Mouse (Mus musculus): ENCODE measurements around the gene Adamtsl3. TPM values are rescaled to one million over a fixed set of nuclear protein-coding genes. Genes with fewer than 3 reads are reported as not detected.

The Adamtsl3 gene
- total RNA-seq, 2 experiments from 2014 or later, result 0.97 to 2.0 TPM

GRCm38 (mm10) chr7:82429447-82429846, 94.0 kb downstream of the Adamtsl3 start:
- Histone ChIP-seq H3K4me3 (no peak overlapping the region), H3K27ac (no peak overlapping the region)
- intact Hi-C loops (cut with DNase I), result no loop called here
- no peak for DNase-seq (ENCODE audit: extremely low spot score in 1 of 2, low spot score in 2 of 2)
- TF ChIP-seq CTCF (IDR thresholded peaks at IDR 0.05), result no peak

GRCm38 (mm10) chr7:82431572-82431971, 96.1 kb downstream of the Adamtsl3 start:
- H3K27ac ChIP-seq, result no peak overlapping the region
- no peak overlapping the region for H3K4me3 ChIP-seq
- DNase-seq (ENCODE audit: extremely low spot score in 1 of 2, low spot score in 2 of 2), result no peak
- TF ChIP-seq CTCF (IDR thresholded peaks at IDR 0.05), result no peak
- intact Hi-C loops (cut with DNase I), result no loop called here

GRCm38 (mm10) chr7:82433226-82433625, 97.7 kb downstream of the Adamtsl3 start:
- intact Hi-C loops (cut with DNase I), result no loop called here
- no peak overlapping the region for H3K27ac ChIP-seq
- H3K4me3 ChIP-seq, result no peak overlapping the region
- DNase-seq (ENCODE audit: extremely low spot score in 1 of 2, low spot score in 2 of 2), result no peak
- no peak for TF ChIP-seq CTCF (IDR thresholded peaks at IDR 0.05)

GRCm38 (mm10) chr7:82458376-82458775, 122.9 kb downstream of the Adamtsl3 start:
- intact Hi-C loops (cut with DNase I), result no loop called here

GRCm38 (mm10) chr7:82462921-82463523, 127.5 kb downstream of the Adamtsl3 start:
- intact Hi-C loops (cut with DNase I), result no loop called here
- H3K4me3 ChIP-seq, result no peak overlapping the region
- no peak overlapping the region for H3K27ac ChIP-seq
- TF ChIP-seq CTCF (IDR thresholded peaks at IDR 0.05), result no peak
- DNase-seq (ENCODE audit: extremely low spot score in 1 of 2, low spot score in 2 of 2), result no peak

More at GRCm38 (mm10) chr7:82458376-82458775, 122.9 kb downstream of the Adamtsl3 start:
- no peak overlapping the region for H3K4me3 ChIP-seq
- no peak overlapping the region for H3K27ac ChIP-seq
- no peak for DNase-seq (ENCODE audit: extremely low spot score in 1 of 2, low spot score in 2 of 2)
- no peak for TF ChIP-seq CTCF (IDR thresholded peaks at IDR 0.05)

GRCm38 (mm10) chr7:82464364-82464763, 128.9 kb downstream of the Adamtsl3 start:
- TF ChIP-seq CTCF (IDR thresholded peaks at IDR 0.05), result no peak
- no peak for DNase-seq (ENCODE audit: extremely low spot score in 1 of 2, low spot score in 2 of 2)
- Histone ChIP-seq H3K4me3 (no peak overlapping the region), H3K27ac (no peak overlapping the region)
- intact Hi-C loops (cut with DNase I), result no loop called here

GRCm38 (mm10) chr7:82465437-82465836, 129.9 kb downstream of the Adamtsl3 start:
- no peak for TF ChIP-seq CTCF (IDR thresholded peaks at IDR 0.05)
- intact Hi-C loops (cut with DNase I), result no loop called here
- H3K27ac ChIP-seq, result no peak overlapping the region
- no peak overlapping the region for H3K4me3 ChIP-seq
- DNase-seq (ENCODE audit: extremely low spot score in 1 of 2, low spot score in 2 of 2), result no peak

GRCm38 (mm10) chr7:82476441-82477221, 141.1 kb downstream of the Adamtsl3 start:
- TF ChIP-seq CTCF (IDR thresholded peaks at IDR 0.05), result no peak
- intact Hi-C loops (cut with DNase I), result no loop called here
- DNase-seq (ENCODE audit: extremely low spot score in 1 of 2, low spot score in 2 of 2), result no peak
- Histone ChIP-seq H3K4me3 (no peak overlapping the region), H3K27ac (no peak overlapping the region)

GRCm38 (mm10) chr7:82478461-82478860, 143.0 kb downstream of the Adamtsl3 start:
- intact Hi-C loops (cut with DNase I), result no loop called here
- no peak for TF ChIP-seq CTCF (IDR thresholded peaks at IDR 0.05)
- no peak overlapping the region for H3K4me3 ChIP-seq
- DNase-seq (ENCODE audit: extremely low spot score in 1 of 2, low spot score in 2 of 2), result no peak
- no peak overlapping the region for H3K27ac ChIP-seq

GRCm38 (mm10) chr7:82478861-82479755, 143.6 kb downstream of the Adamtsl3 start:
- H3K27ac ChIP-seq, result no peak overlapping the region
- H3K4me3 ChIP-seq, result no peak overlapping the region
- DNase-seq (ENCODE audit: extremely low spot score in 1 of 2, low spot score in 2 of 2), result no peak
- intact Hi-C loops (cut with DNase I), result no loop called here
- TF ChIP-seq CTCF (IDR thresholded peaks at IDR 0.05), result no peak

GRCm38 (mm10) chr7:82483426-82483825, 147.9 kb downstream of the Adamtsl3 start:
- no peak for TF ChIP-seq CTCF (IDR thresholded peaks at IDR 0.05)
- intact Hi-C loops (cut with DNase I), result no loop called here
- DNase-seq (ENCODE audit: extremely low spot score in 1 of 2, low spot score in 2 of 2), result no peak

GRCm38 (mm10) chr7:82484834-82485233, 149.3 kb downstream of the Adamtsl3 start:
- Histone ChIP-seq H3K4me3 (no peak overlapping the region), H3K27ac (no peak overlapping the region)
- no peak for DNase-seq (ENCODE audit: extremely low spot score in 1 of 2, low spot score in 2 of 2)
- intact Hi-C loops (cut with DNase I), result no loop called here
- TF ChIP-seq CTCF (IDR thresholded peaks at IDR 0.05), result no peak

More at GRCm38 (mm10) chr7:82483426-82483825, 147.9 kb downstream of the Adamtsl3 start:
- Histone ChIP-seq H3K4me3 (no peak overlapping the region), H3K27ac (no peak overlapping the region)

All from left cerebral cortex, adult 2 months (tissue).